Mouse (Mus musculus): ENCODE data around the gene Cdh23. TPM values are rescaled to one million over a fixed set of nuclear protein-coding genes. Genes with fewer than 3 reads are reported as not detected.
A peak's percentile ranks its signal among the peaks of the same experiment; 100 is the strongest.

Gene Cdh23
- polyA plus RNA-seq, 1 experiment = 4.6 TPM

DNA sequence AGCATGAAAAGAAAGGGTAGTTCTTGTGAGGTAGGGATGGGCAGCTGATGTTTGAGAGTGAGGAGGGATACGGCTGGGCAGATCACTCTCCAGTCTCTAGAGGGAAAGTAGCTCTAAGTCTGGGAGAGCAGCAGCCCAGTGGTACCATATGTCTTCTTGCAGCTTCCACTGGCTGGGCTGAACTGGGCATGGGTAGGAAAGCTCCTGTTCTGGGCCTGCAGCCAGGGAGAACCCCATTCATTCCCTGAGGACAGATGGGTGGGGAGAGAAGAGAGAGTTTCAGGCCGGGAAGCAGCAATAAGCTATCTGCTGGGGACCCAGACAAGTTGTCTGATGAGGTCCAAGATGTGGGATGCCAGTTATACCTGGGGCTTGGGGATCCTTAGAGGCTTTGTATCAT, 326.2 kb downstream of the Cdh23 start:
- TF ChIP-seq GATA1 (IDR thresholded peaks at IDR 0.05; ENCODE audit: borderline replicate concordance, low read length) (no peak), FLI1 (IDR thresholded peaks at IDR 0.05; ENCODE audit: low read length) (no peak)
- H3K4me3 ChIP-seq (replicated peaks) = no peak overlapping the region
- H3K27me3 ChIP-seq (replicated peaks) = no peaks in the 10 kb centered on the region
- peaks cover 100% of the 10 kb centered on the region for H3K4me1 ChIP-seq
- H3K9me3 ChIP-seq = no peaks in the 10 kb centered on the region
- H3K36me3 ChIP-seq (replicated peaks; ENCODE audit: low read length) = peaks cover 84% of the 10 kb centered on the region

DNA sequence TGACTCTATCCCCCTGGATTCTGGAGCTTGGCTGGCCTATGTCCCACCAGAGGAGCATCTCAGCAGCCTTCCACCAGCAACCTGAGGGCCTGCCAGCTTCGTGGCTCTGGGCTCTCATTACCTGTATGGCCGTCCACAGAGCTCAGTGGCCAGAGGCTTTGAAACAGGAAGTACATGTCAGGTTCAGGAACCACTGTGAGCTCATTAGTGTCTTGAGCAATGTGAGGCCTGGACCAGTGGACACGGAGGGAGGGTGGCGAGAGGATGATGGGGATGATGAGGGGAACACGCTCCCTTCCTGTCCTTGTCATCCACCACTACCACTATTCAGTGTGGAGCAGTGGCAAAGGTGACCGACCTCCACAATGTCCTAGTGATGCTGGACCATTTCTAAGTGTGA, 326.9 kb downstream of the Cdh23 start:
- H3K9me3 ChIP-seq = no peaks in the 10 kb centered on the region
- H3K4me3 ChIP-seq (replicated peaks) = peak overlapping the region; percentile 54
- peaks cover 86% of the 10 kb centered on the region for H3K36me3 ChIP-seq (replicated peaks; ENCODE audit: low read length)
- H3K4me1 ChIP-seq = peaks cover 99% of the 10 kb centered on the region
- no peaks in the 10 kb centered on the region for H3K27me3 ChIP-seq (replicated peaks)
- TF ChIP-seq GATA1 (IDR thresholded peaks at IDR 0.05; ENCODE audit: borderline replicate concordance, low read length) (no peak), FLI1 (IDR thresholded peaks at IDR 0.05; ENCODE audit: low read length) (no peak)

DNA sequence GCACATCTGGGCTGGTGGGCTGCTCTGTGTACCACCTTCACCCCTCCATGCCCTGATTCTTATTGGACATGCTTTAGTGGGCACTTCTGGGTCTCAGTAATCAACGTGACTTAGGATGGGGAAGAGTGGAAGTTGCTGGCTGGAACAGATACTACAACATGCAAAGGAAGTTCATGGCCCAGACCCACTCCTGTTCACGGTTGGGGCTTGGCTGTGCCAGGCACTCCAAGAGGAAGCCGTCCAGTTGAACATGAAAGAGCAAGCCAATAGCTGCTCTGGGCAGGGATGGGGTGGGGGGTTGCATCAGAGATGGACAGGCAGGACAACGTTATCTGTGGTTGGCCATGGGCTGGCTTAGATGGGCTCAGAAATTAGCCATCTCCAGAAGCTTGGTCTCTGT, 328.4 kb downstream of the Cdh23 start:
- Histone ChIP-seq H3K4me1 (peaks cover 96% of the 10 kb centered on the region), H3K27me3 (replicated peaks) (no peaks in the 10 kb centered on the region), H3K4me3 (replicated peaks) (peak overlapping the region; percentile 67), H3K36me3 (replicated peaks; ENCODE audit: low read length) (peaks cover 86% of the 10 kb centered on the region), H3K9me3 (no peaks in the 10 kb centered on the region)
- TF ChIP-seq FLI1 (IDR thresholded peaks at IDR 0.05; ENCODE audit: low read length) = no peak
- TF ChIP-seq GATA1 (IDR thresholded peaks at IDR 0.05; ENCODE audit: borderline replicate concordance, low read length) = no peak

DNA sequence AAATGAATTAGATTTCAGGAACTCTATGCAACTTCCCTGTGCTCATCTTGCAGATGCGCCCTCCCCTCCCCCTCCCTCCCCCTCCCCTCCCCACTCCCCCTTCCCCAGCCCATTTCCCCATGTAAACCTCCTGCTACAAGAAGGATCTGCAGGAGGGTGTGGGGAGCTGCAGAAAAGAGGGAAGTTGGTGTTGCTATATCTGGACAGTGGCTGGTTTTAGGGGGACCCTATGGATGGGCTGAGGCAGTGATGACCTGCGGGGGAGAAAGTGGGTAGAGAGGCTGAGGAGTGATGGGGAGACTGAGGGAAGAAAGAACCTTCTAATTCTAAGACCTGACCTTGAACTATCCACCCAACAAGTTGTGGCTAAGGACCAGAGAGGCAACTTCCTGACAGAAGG, 329.1 kb downstream of the Cdh23 start:
- Histone ChIP-seq H3K9me3 (no peaks in the 10 kb centered on the region), H3K4me3 (replicated peaks) (no peak overlapping the region), H3K4me1 (peaks cover 96% of the 10 kb centered on the region), H3K36me3 (replicated peaks; ENCODE audit: low read length) (peaks cover 86% of the 10 kb centered on the region), H3K27me3 (replicated peaks) (no peaks in the 10 kb centered on the region)
- no peak for TF ChIP-seq FLI1 (IDR thresholded peaks at IDR 0.05; ENCODE audit: low read length)
- no peak for TF ChIP-seq GATA1 (IDR thresholded peaks at IDR 0.05; ENCODE audit: borderline replicate concordance, low read length)

DNA sequence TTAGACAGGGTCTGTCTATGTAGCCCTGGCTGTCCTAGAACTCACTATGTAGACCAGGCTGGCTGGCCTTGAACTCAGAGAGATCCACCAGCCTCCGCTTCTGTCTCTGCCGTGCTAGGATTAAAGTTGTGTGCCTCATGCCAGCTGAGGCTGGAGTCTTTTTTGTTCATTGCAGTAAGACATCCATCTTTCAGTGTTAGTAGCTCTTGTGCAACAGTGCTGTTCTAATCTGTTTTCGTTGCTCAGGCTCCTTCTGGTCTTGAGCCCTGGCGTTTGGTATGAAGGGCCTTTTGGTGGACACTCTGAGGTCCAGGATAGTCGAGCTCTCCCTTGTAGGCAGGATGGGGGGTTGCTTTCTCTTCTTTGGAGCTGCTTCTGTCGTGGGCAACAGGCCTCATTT, 332.9 kb downstream of the Cdh23 start:
- TF ChIP-seq GATA1 (IDR thresholded peaks at IDR 0.05; ENCODE audit: borderline replicate concordance, low read length) (no peak), FLI1 (IDR thresholded peaks at IDR 0.05; ENCODE audit: low read length) (no peak)
- H3K4me3 ChIP-seq (replicated peaks) = no peak overlapping the region
- peaks cover 90% of the 10 kb centered on the region for H3K36me3 ChIP-seq (replicated peaks; ENCODE audit: low read length)
- no peaks in the 10 kb centered on the region for H3K27me3 ChIP-seq (replicated peaks)
- no peaks in the 10 kb centered on the region for H3K9me3 ChIP-seq
- peaks cover 89% of the 10 kb centered on the region for H3K4me1 ChIP-seq

DNA sequence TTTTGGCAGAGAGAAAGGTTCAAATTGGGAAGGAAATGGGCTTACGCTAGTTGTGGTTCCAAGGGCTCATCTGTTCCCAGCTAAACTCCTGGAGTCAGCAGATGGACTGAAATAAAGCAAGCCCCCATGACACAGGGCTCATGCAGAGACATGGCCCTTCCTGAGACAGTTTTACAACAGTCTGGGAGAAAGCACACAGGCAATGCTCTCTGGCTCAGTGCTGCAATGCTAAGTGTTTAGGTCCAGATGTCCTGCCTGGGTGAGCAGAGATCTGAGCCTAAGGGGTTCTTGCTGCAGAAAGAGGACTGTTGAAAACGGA, 334.0 kb downstream of the Cdh23 start:
- peaks cover 87% of the 10 kb centered on the region for H3K4me1 ChIP-seq
- H3K27me3 ChIP-seq (replicated peaks) = no peaks in the 10 kb centered on the region
- peaks cover 88% of the 10 kb centered on the region for H3K36me3 ChIP-seq (replicated peaks; ENCODE audit: low read length)
- TF ChIP-seq GATA1 (IDR thresholded peaks at IDR 0.05; ENCODE audit: borderline replicate concordance, low read length) (no peak), FLI1 (IDR thresholded peaks at IDR 0.05; ENCODE audit: low read length) (no peak)
- H3K9me3 ChIP-seq = no peaks in the 10 kb centered on the region
- no peak overlapping the region for H3K4me3 ChIP-seq (replicated peaks)

DNA sequence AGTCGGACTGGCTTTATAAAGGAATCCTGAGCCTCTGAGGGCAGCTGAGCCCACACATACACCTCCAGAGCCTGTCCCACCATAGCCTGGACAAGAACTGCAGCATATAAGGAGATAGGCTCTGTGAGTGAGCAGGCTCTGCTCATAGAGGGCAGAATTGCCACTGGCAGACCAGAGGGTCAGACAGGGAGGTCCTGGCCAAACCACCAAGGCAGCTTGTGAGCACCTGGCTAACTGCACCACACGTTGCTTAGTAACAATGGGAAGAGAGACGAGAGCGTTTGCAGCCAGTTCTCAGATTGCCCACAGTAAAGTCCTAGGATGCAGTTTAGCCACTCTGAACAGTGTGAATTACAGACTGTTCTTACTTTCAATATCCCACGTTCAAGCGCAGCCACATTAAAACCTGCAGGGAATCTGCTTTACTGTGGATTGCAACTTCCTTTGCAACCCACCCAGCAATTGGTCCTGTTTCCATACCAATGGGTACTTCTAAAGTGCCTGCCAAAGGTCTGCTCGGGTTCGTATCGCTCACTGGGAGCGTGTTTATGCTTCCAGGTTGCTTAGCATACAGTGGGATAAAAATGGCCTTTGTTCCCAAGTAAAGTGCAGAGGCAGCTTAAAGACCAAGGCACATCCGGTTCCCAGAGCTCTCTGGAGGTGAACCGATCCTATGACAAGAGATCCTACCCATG, 334.5 kb downstream of the Cdh23 start:
- TF ChIP-seq FLI1 (IDR thresholded peaks at IDR 0.05; ENCODE audit: low read length) (no peak), GATA1 (IDR thresholded peaks at IDR 0.05; ENCODE audit: borderline replicate concordance, low read length) (no peak)
- H3K9me3 ChIP-seq = no peaks in the 10 kb centered on the region
- peaks cover 91% of the 10 kb centered on the region for H3K36me3 ChIP-seq (replicated peaks; ENCODE audit: low read length)
- H3K4me1 ChIP-seq = peaks cover 87% of the 10 kb centered on the region
- H3K27me3 ChIP-seq (replicated peaks) = no peaks in the 10 kb centered on the region
- no peak overlapping the region for H3K4me3 ChIP-seq (replicated peaks)

DNA sequence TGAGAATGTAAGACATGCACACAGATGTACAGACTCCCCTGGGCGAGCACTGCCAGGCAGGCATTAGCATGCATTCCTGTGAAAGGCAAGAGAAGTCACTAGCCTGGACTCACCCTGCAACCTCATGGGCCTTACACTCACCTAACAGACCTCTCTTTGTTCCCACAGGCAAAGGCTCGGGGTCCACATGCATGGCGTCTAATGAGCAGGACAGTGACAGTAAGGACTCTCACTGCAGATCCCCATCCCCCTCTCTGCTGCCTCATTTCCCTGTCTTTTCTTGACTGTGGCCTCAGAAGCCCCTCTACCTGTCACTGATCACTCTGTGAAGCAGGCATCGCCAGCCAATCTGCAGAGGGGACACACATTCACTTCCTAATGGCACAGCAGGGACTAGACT, 337.5 kb downstream of the Cdh23 start:
- TF ChIP-seq FLI1 (IDR thresholded peaks at IDR 0.05; ENCODE audit: low read length) = no peak
- Histone ChIP-seq H3K27me3 (replicated peaks) (no peaks in the 10 kb centered on the region), H3K4me3 (replicated peaks) (no peak overlapping the region), H3K36me3 (replicated peaks; ENCODE audit: low read length) (peaks cover 87% of the 10 kb centered on the region), H3K4me1 (peaks cover 82% of the 10 kb centered on the region), H3K9me3 (no peaks in the 10 kb centered on the region)

DNA sequence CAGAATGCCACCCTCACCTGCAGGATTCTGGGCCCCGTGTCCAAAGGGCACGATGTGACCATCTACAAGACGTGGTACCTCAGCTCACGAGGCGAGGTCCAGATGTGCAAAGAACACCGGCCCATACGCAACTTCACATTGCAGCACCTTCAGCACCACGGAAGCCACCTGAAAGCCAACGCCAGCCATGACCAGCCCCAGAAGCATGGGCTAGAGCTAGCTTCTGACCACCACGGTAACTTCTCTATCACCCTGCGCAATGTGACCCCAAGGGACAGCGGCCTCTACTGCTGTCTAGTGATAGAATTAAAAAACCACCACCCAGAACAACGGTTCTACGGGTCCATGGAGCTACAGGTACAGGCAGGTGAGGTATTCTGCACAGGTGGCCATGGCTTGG, 338.4 kb downstream of the Cdh23 start:
- Histone ChIP-seq H3K9me3 (no peaks in the 10 kb centered on the region), H3K36me3 (replicated peaks; ENCODE audit: low read length) (peaks cover 87% of the 10 kb centered on the region), H3K4me3 (replicated peaks) (no peak overlapping the region), H3K4me1 (peaks cover 84% of the 10 kb centered on the region), H3K27me3 (replicated peaks) (no peaks in the 10 kb centered on the region)
- no peak for TF ChIP-seq FLI1 (IDR thresholded peaks at IDR 0.05; ENCODE audit: low read length)
- no peak for TF ChIP-seq GATA1 (IDR thresholded peaks at IDR 0.05; ENCODE audit: borderline replicate concordance, low read length)

DNA sequence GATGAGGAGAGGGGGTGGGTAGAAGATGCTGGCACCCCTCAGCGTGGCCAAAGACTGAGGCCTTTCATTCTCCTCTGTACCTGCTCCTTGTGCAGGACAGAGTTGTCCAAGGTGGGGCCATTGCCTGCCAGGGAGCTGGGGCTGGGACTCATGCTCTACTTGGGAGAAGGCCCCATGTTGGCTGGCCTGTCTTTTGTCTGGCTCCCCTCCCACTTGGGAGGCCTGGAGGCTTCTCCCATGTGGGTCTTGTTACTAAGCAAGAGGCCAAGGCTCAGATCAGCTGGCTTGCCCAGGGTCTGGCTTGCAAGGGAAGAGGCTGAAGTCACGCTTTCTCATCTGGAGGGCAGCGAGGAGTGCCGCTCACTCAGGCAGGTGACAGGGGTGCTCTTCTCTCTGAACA, 338.8 kb downstream of the Cdh23 start:
- H3K27me3 ChIP-seq (replicated peaks) = no peaks in the 10 kb centered on the region
- TF ChIP-seq FLI1 (IDR thresholded peaks at IDR 0.05; ENCODE audit: low read length) (no peak), GATA1 (IDR thresholded peaks at IDR 0.05; ENCODE audit: borderline replicate concordance, low read length) (no peak)
- no peaks in the 10 kb centered on the region for H3K9me3 ChIP-seq
- peaks cover 84% of the 10 kb centered on the region for H3K4me1 ChIP-seq
- no peak overlapping the region for H3K4me3 ChIP-seq (replicated peaks)
- H3K36me3 ChIP-seq (replicated peaks; ENCODE audit: low read length) = peaks cover 85% of the 10 kb centered on the region
